Mouse (Mus musculus) erythroblast, embryonic 14.5 days (primary cell): ENCODE measurements around the gene Ubqln1.

Experiments used
- GATA1 ChIP-seq: IDR thresholded peaks from 2 replicates; pipeline ENCODE4 v1.6.1; 2012; ENCODE audit warnings: low read length, inconsistent platforms, mixed read lengths
- TAL1 ChIP-seq: IDR thresholded peaks from 3 replicates; pipeline ENCODE4 v1.6.1; 2012; ENCODE audit warnings: low read length, inconsistent platforms, mixed read lengths

GRCm38 (mm10) chr13:58213801-58214200, 1.7 kb downstream of the Ubqln1 start:
- TF ChIP-seq GATA1 (no peak), TAL1 (no peak)
